Mouse (Mus musculus): ENCODE data around the gene Rfc5. TPM values are rescaled to one million over a fixed set of nuclear protein-coding genes. Genes with fewer than 3 reads are reported as not detected.
A peak's percentile ranks its signal among the peaks of the same experiment; 100 is the strongest.

Rfc5 gene
- polyA plus RNA-seq, 1 experiment from 2014 or later: 31.9 TPM

- Histone ChIP-seq H3K4me3 (ENCODE audit: low read length) (peak overlapping the region; percentile 65), H3K9me3 (ENCODE audit: control insufficient read depth, low read length) (no peaks in the 10 kb centered on the region), H3K9ac (ENCODE audit: low read depth, low read length) (peak overlapping the region; percentile 80), H3K27ac (ENCODE audit: low read depth, low read length) (peak overlapping the region; percentile 85), H3K27me3 (replicated peaks; ENCODE audit: control insufficient read depth, insufficient read depth, low read length) (no peaks in the 10 kb centered on the region), H3K36me3 (ENCODE audit: control insufficient read depth, insufficient read depth, low read length) (no peaks in the 10 kb centered on the region), H3K4me2 (ENCODE audit: low read length) (peak overlapping the region; percentile 93), H3K4me1 (ENCODE audit: control insufficient read depth, insufficient read depth, low read depth, low read length) (peaks cover 29% of the 10 kb centered on the region)
- WGBS: 4% methylated on average over 6 of the region's 6 CpGs
- ATAC-seq: no peak
Measured at GRCm38 (mm10) chr5:117358248-117358630, 30.6 kb downstream of the Rfc5 start.

DNA sequence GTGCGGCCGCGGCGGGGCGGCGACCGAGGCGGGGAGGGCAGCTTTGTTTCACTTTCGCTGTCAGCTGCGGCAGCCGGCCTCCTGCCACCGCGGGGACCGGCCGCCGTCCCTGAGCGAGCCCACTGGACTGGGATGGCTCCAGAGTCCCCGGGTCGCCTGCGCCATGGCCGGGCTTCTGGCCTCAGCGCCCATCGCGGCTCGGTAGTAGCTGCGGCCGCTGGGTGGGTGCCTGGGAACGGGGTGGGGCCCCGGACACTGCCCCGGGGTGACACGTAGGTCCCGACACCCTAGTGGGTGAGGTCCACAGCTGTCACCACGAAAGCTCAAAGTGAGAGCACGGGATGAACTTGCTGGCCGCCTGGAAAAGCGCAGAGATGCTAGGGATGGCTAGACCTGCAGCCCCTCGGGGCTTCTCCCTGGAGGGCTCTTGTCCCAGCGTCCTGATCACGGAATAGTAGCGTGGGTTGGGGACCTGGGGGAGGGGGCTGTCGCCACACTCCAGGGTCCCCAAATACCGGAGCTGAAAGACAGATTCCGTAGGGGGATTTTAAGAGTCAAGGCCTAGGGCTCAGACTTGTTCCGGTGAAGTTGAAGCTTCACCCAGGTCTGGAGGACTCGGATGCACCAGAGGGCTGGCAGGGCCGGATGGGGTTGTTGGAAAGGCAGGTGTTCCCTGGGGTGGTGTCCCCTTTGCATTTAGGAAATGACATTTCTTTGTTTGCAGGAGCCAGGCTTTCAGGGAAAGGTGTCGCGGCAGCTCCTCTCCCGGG is 31.2 kb downstream of the Rfc5 start:
- peak; percentile 73 for ATAC-seq
- H3K9ac ChIP-seq (ENCODE audit: low read depth, low read length): peak overlapping the region; percentile 80
- H3K36me3 ChIP-seq (ENCODE audit: control insufficient read depth, insufficient read depth, low read length): no peaks in the 10 kb centered on the region
- peaks cover 29% of the 10 kb centered on the region for H3K4me1 ChIP-seq (ENCODE audit: control insufficient read depth, insufficient read depth, low read depth, low read length)
- under 1% methylated on average over 24 of the region's 49 CpGs for WGBS
- H3K9me3 ChIP-seq (ENCODE audit: control insufficient read depth, low read length): no peaks in the 10 kb centered on the region
- peak overlapping the region; percentile 85 for H3K27ac ChIP-seq (ENCODE audit: low read depth, low read length)
- H3K4me2 ChIP-seq (ENCODE audit: low read length): peak overlapping the region; percentile 93
- H3K27me3 ChIP-seq (replicated peaks; ENCODE audit: control insufficient read depth, insufficient read depth, low read length): no peaks in the 10 kb centered on the region
- H3K4me3 ChIP-seq (ENCODE audit: low read length): peak overlapping the region; percentile 65

DNA sequence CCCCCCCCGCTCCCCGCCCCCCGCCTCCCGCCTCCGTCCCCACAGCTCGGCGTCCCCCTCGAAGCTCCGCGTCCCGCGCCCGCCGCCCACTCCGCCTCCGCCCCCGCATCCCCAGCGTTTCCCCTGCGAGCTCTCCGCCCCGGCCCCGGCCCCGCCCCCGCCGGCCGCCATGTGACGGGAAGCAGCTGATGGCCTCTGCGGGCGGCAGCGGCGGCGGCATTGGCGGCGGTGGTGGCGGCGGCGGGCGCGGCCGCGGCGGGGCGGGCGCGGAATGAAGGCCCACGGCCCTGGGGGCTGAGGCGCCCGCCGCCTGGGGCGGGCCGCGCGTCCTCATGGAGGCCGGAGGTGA is 31.7 kb downstream of the Rfc5 start, which contains the start of gene Wsb2:
Gene Wsb2, plus strand, starts transcription at position 176 of the 349 bp plus-strand sequence.
- Histone ChIP-seq H3K27me3 (replicated peaks; ENCODE audit: control insufficient read depth, insufficient read depth, low read length) (no peaks in the 10 kb centered on the region), H3K4me3 (ENCODE audit: low read length) (peak within 1 kb of the TSS; percentile 65), H3K27ac (ENCODE audit: low read depth, low read length) (peak within 1 kb of the TSS; percentile 85), H3K36me3 (ENCODE audit: control insufficient read depth, insufficient read depth, low read length) (no peaks in the 10 kb centered on the region), H3K4me2 (ENCODE audit: low read length) (peak within 1 kb of the TSS; percentile 93), H3K4me1 (ENCODE audit: control insufficient read depth, insufficient read depth, low read depth, low read length) (peaks cover 29% of the 10 kb centered on the region), H3K9me3 (ENCODE audit: control insufficient read depth, low read length) (no peaks in the 10 kb centered on the region), H3K9ac (ENCODE audit: low read depth, low read length) (peak within 1 kb of the TSS; percentile 80)
- ATAC-seq: peak; percentile 88
- WGBS: no CpG with 5 or more reads among the region's 54 CpGs

DNA sequence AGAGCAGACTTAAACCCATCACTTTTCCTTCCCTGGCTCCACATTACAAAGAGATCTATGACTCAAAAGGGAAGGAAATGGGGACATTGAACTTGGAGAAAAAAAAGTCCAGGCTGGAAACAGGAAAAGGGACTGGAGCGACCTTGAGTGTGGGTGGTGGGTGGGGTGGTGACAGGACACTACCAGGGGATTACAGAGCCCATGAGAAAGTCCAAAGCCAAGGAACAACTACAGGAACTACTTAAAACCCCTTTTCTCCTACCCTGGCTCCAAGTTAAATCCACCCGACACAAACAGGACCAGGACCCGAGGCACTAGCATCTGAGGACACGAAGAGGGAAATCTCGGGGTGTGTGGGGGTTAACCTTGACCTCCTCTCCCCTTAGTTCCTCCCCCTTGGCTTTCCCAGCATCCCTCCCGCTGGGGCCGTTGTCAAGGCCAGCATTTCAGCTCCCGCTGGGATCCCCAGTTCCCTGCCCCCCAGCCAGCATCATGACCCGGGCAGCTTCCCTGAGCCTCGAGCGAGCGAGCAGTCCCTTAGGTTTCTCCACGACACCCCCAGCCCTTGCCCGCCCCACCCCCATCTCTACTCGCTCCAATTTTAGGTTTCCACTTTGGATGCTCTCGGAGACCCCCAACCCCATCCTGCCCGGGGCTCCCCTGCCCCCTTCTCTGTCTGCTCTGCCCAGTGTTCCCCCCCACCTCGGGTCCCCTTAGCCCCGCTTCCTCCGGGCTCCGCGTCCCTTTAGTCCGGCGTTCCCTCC is 32.3 kb downstream of the Rfc5 start:
- peak; percentile 70 for ATAC-seq
- H3K27ac ChIP-seq (ENCODE audit: low read depth, low read length): peak overlapping the region; percentile 85
- H3K36me3 ChIP-seq (ENCODE audit: control insufficient read depth, insufficient read depth, low read length): no peaks in the 10 kb centered on the region
- no peaks in the 10 kb centered on the region for H3K9me3 ChIP-seq (ENCODE audit: control insufficient read depth, low read length)
- peak overlapping the region; percentile 65 for H3K4me3 ChIP-seq (ENCODE audit: low read length)
- under 1% methylated on average over 23 of the region's 24 CpGs for WGBS
- H3K9ac ChIP-seq (ENCODE audit: low read depth, low read length): peak overlapping the region; percentile 80
- H3K4me2 ChIP-seq (ENCODE audit: low read length): peak overlapping the region; percentile 93
- no peaks in the 10 kb centered on the region for H3K27me3 ChIP-seq (replicated peaks; ENCODE audit: control insufficient read depth, insufficient read depth, low read length)
- peaks cover 29% of the 10 kb centered on the region for H3K4me1 ChIP-seq (ENCODE audit: control insufficient read depth, insufficient read depth, low read depth, low read length)

GRCm38 (mm10) chr5:117355648-117356303 is 33.1 kb downstream of the Rfc5 start:
- H3K4me1 ChIP-seq (ENCODE audit: control insufficient read depth, insufficient read depth, low read depth, low read length): peaks cover 23% of the 10 kb centered on the region
- peak overlapping the region; percentile 93 for H3K4me2 ChIP-seq (ENCODE audit: low read length)
- ATAC-seq: no peak
- no peaks in the 10 kb centered on the region for H3K9me3 ChIP-seq (ENCODE audit: control insufficient read depth, low read length)
- no peaks in the 10 kb centered on the region for H3K36me3 ChIP-seq (ENCODE audit: control insufficient read depth, insufficient read depth, low read length)
- H3K27me3 ChIP-seq (replicated peaks; ENCODE audit: control insufficient read depth, insufficient read depth, low read length): no peaks in the 10 kb centered on the region
- WGBS: 45% methylated on average over 14 of the region's 14 CpGs
- no peak overlapping the region; the same call in 1 of the 2 replicates for H3K9ac ChIP-seq (ENCODE audit: low read depth, low read length)
- peak overlapping the region; percentile 85 for H3K27ac ChIP-seq (ENCODE audit: low read depth, low read length)
- peak overlapping the region; percentile 65 for H3K4me3 ChIP-seq (ENCODE audit: low read length)

DNA sequence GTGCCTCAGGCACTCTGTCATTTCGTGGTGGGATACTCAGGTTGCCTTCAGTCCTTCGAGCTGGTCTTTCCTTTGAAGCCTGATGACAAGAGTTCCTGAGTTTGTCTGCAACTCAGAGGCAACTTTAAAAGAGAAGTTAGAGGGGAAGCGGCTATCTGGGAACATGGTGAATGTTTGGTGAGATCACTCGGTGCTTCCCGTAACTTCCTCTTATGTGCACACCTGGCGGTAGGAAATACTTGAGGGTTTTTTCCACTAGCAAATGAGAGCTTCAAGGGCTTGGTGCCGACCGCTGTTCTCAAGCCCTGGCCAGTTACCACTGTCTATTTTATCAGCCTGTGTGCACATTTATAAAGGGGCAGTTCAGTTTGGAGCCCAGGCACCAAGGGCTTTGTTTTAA is 34.7 kb downstream of the Rfc5 start:
- Histone ChIP-seq H3K9ac (ENCODE audit: low read depth, low read length) (no peak overlapping the region), H3K36me3 (ENCODE audit: control insufficient read depth, insufficient read depth, low read length) (no peaks in the 10 kb centered on the region)
- 79% methylated on average over 8 of the region's 8 CpGs for WGBS

GRCm38 (mm10) chr5:117348279-117348678 is 40.6 kb downstream of the Rfc5 start:
- Histone ChIP-seq H3K4me3 (ENCODE audit: low read length) (no peak overlapping the region), H3K4me1 (ENCODE audit: control insufficient read depth, insufficient read depth, low read depth, low read length) (no peaks in the 10 kb centered on the region), H3K4me2 (ENCODE audit: low read length) (peak overlapping the region; percentile 32; the same call in 1 of the 2 replicates), H3K9me3 (ENCODE audit: control insufficient read depth, low read length) (no peaks in the 10 kb centered on the region), H3K27ac (ENCODE audit: low read depth, low read length) (no peak overlapping the region), H3K9ac (ENCODE audit: low read depth, low read length) (no peak overlapping the region), H3K27me3 (replicated peaks; ENCODE audit: control insufficient read depth, insufficient read depth, low read length) (no peaks in the 10 kb centered on the region), H3K36me3 (ENCODE audit: control insufficient read depth, insufficient read depth, low read length) (no peaks in the 10 kb centered on the region)
- ATAC-seq: peak; percentile 50; the same call in 1 of the 2 replicates
- 29% methylated on average over 19 of the region's 19 CpGs for WGBS

More for the DNA sequence above, 34.7 kb downstream of the Rfc5 start:
- peaks cover 9% of the 10 kb centered on the region for H3K4me1 ChIP-seq (ENCODE audit: control insufficient read depth, insufficient read depth, low read depth, low read length)
- H3K4me2 ChIP-seq (ENCODE audit: low read length): no peak overlapping the region
- ATAC-seq: no peak
- no peak overlapping the region for H3K27ac ChIP-seq (ENCODE audit: low read depth, low read length)
- no peaks in the 10 kb centered on the region for H3K9me3 ChIP-seq (ENCODE audit: control insufficient read depth, low read length)
- no peak overlapping the region for H3K4me3 ChIP-seq (ENCODE audit: low read length)
- H3K27me3 ChIP-seq (replicated peaks; ENCODE audit: control insufficient read depth, insufficient read depth, low read length): no peaks in the 10 kb centered on the region

DNA sequence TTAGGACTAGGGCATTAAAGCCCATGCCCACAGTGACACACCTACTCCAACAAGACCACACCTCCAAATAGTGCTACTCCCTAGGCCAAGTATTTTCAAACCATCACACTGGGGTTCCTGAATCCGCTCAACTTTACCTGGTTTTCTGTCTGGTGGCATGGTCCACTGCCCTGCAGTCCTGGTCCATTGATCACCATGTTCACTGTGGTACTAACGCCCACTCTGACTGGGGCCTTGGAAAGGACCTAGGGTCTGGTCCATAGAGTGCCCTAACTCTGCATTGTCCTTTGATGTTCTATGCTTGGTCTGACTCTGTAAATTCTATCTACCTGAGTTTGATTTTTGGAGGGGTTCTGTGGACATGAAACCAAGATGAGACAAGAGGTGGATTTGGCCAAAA is 41.0 kb downstream of the Rfc5 start:
- H3K27ac ChIP-seq (ENCODE audit: low read depth, low read length): no peak overlapping the region
- 93% methylated on average over 2 of the region's 2 CpGs for WGBS
- H3K4me2 ChIP-seq (ENCODE audit: low read length): peak overlapping the region; percentile 25; the same call in 1 of the 2 replicates
- H3K4me1 ChIP-seq (ENCODE audit: control insufficient read depth, insufficient read depth, low read depth, low read length): no peaks in the 10 kb centered on the region
- H3K27me3 ChIP-seq (replicated peaks; ENCODE audit: control insufficient read depth, insufficient read depth, low read length): no peaks in the 10 kb centered on the region
- no peak overlapping the region for H3K9ac ChIP-seq (ENCODE audit: low read depth, low read length)
- H3K36me3 ChIP-seq (ENCODE audit: control insufficient read depth, insufficient read depth, low read length): no peaks in the 10 kb centered on the region
- H3K9me3 ChIP-seq (ENCODE audit: control insufficient read depth, low read length): no peaks in the 10 kb centered on the region
- no peak for ATAC-seq
- H3K4me3 ChIP-seq (ENCODE audit: low read length): no peak overlapping the region

DNA sequence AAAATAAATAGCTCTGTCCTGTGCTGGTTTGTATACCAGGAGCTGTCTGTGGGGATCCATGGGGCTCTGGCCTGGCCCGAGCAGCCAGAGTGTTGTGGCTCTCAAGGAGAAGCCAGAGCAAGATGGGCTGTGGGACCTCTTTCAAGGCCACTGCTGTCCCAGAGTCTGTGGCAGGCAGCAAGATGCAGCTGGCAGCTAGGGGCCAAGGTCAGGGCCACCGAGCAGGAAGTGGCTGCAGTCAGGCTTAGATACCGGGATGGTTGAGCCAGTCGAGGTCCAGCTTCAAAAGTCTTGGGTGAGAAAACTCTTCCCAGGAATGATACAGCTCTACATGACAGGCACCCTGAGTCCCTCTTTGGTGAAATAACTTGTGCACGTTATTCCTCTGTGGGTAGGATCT is 41.8 kb downstream of the Rfc5 start:
- Histone ChIP-seq H3K27me3 (replicated peaks; ENCODE audit: control insufficient read depth, insufficient read depth, low read length) (no peaks in the 10 kb centered on the region), H3K9me3 (ENCODE audit: control insufficient read depth, low read length) (no peaks in the 10 kb centered on the region), H3K9ac (ENCODE audit: low read depth, low read length) (no peak overlapping the region), H3K4me3 (ENCODE audit: low read length) (no peak overlapping the region), H3K36me3 (ENCODE audit: control insufficient read depth, insufficient read depth, low read length) (no peaks in the 10 kb centered on the region), H3K27ac (ENCODE audit: low read depth, low read length) (no peak overlapping the region), H3K4me2 (ENCODE audit: low read length) (no peak overlapping the region), H3K4me1 (ENCODE audit: control insufficient read depth, insufficient read depth, low read depth, low read length) (no peaks in the 10 kb centered on the region)
- no peak for ATAC-seq
- WGBS: 81% methylated on average over 5 of the region's 5 CpGs
